Mouse (Mus musculus) kidney, embryonic 15.5 days (tissue): ENCODE results near the gene Arhgap27. TPM values are rescaled to one million over a fixed set of nuclear protein-coding genes. Genes with fewer than 3 reads are reported as not detected.
"Not testable (repeated sequence)": the region's sequence is repeated elsewhere in the genome, so short reads cannot be mapped to it uniquely, and the experiment has no call there.

Experiments used
- ATAC-seq: fragments of 200-750 bp; cut with Nextera tagmentation; replicated peaks from 2 replicates; pipeline ENCODE4 v1.8.0; 2017; ENCODE audit warnings: moderate TSS enrichment; ENCODE audit not compliant: low FRiP score
- H3K27ac ChIP-seq: fragments of 300-500 bp; sonication (generic); 2 replicates; pipeline ENCODE4 v1.5.1; 2015; ENCODE audit warnings: mild to moderate bottlenecking, inconsistent platforms
- H3K27me3 ChIP-seq: fragments of 300-500 bp; sonication (generic); 2 replicates; pipeline ENCODE4 v1.6.1; 2015; ENCODE audit warnings: inconsistent platforms
- H3K36me3 ChIP-seq: fragments of 300-500 bp; sonication (generic); 2 replicates; pipeline ENCODE4 v1.6.1; 2015; ENCODE audit warnings: inconsistent platforms
- H3K4me1 ChIP-seq: fragments of 300-500 bp; sonication (generic); 2 replicates; pipeline ENCODE4 v1.6.1; 2015; ENCODE audit warnings: inconsistent platforms
- H3K4me2 ChIP-seq: fragments of 300-500 bp; sonication (generic); 2 replicates; pipeline ENCODE4 v1.6.1; 2015; ENCODE audit warnings: moderate library complexity, mild to moderate bottlenecking, inconsistent platforms
- H3K4me3 ChIP-seq: fragments of 300-500 bp; sonication (generic); replicated peaks from 2 replicates; pipeline ENCODE4 v1.5.1; 2015; ENCODE audit warnings: mild to moderate bottlenecking, inconsistent platforms
- H3K9ac ChIP-seq: fragments of 300-500 bp; sonication (generic); 2 replicates; pipeline ENCODE4 v1.6.1; 2015; ENCODE audit warnings: mild to moderate bottlenecking, inconsistent platforms
- H3K9me3 ChIP-seq: fragments of 300-500 bp; sonication (generic); replicated peaks from 2 replicates; pipeline ENCODE4 v1.6.1; 2016; ENCODE audit warnings: inconsistent platforms
- WGBS: fragments of 180-500 bp; shearing (Covaris S2); methylation state at CpG from one replicate; pipeline ENCODE4 v1.1.7; 2015; ENCODE audit warnings: mixed read lengths; 5-methylcytosine and 5-hydroxymethylcytosine counted together
- polyA plus RNA-seq: library from polyadenylated mRNA; unstranded; fragments of >200 nt; fragmentation: Nextera tagmentation; extraction: Ambion mirVana; gene quantifications from 2 replicates; pipeline ENCODE4 v1.2.1, GENCODE M21; 2015

Gene Arhgap27
- polyA plus RNA-seq: 15.8 and 17.2 TPM in 2 replicates

- peak within 1 kb of the TSS; percentile 73 for H3K4me2 ChIP-seq
- H3K9ac ChIP-seq: peak within 1 kb of the TSS; percentile 47
- 2% methylated on average over 35 of the region's 35 CpGs for WGBS
- peak; percentile 64 for ATAC-seq
- H3K27ac ChIP-seq: peak within 1 kb of the TSS; percentile 80
- H3K4me1 ChIP-seq: peaks cover 71% of the 10 kb centered on the region
- peaks cover 10% of the 10 kb centered on the region for H3K36me3 ChIP-seq
- no peaks in the 10 kb centered on the region for H3K9me3 ChIP-seq
- H3K4me3 ChIP-seq: peak within 1 kb of the TSS; percentile 47
- peaks cover 36% of the 10 kb centered on the region for H3K27me3 ChIP-seq
These were observed at the start of gene Arhgap27 for GRCm38 (mm10) chr11:103363214-103364148. Arhgap27 (minus strand) TSS chr11:103363692.

DNA sequence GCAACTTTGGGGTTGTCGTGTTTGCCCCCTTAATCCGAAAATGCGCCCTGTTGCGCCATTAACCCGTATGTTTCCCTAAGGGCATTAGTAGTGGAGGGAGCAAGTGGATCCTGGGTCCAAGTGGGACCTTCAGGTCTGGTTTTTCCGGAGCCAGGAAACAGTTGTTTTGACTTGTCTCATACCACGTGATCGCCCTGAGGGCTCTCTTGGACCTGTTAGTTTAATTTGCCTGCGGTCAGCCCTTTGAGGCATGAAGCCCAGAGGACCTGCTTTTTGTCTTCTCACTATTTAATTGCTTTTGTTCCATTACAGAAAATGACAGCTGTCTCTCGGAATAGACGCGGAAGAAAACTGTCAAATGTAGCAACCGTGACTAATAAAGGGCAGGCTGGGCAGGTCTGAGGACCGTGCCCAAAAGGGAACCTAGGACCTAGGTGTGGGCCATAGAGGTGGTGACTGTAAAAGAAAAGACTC is 49.5 kb upstream of the Arhgap27 start:
- H3K4me1 ChIP-seq: peaks cover 26% of the 10 kb centered on the region
- H3K9ac ChIP-seq: peak overlapping the region; percentile 77
- 3% methylated on average over 14 of the region's 14 CpGs for WGBS
- peak overlapping the region; percentile 93 for H3K4me3 ChIP-seq
- H3K9me3 ChIP-seq: no peaks in the 10 kb centered on the region
- H3K27ac ChIP-seq: peak overlapping the region; percentile 81
- 0 out of 2 replicates have a peak, but pooled peaks cover 5% of the 10 kb centered on the region for H3K36me3 ChIP-seq
- peaks cover 10% of the 10 kb centered on the region for H3K27me3 ChIP-seq
- no peak; the same call in 1 of the 2 replicates for ATAC-seq
- H3K4me2 ChIP-seq: peak overlapping the region; percentile 93

DNA sequence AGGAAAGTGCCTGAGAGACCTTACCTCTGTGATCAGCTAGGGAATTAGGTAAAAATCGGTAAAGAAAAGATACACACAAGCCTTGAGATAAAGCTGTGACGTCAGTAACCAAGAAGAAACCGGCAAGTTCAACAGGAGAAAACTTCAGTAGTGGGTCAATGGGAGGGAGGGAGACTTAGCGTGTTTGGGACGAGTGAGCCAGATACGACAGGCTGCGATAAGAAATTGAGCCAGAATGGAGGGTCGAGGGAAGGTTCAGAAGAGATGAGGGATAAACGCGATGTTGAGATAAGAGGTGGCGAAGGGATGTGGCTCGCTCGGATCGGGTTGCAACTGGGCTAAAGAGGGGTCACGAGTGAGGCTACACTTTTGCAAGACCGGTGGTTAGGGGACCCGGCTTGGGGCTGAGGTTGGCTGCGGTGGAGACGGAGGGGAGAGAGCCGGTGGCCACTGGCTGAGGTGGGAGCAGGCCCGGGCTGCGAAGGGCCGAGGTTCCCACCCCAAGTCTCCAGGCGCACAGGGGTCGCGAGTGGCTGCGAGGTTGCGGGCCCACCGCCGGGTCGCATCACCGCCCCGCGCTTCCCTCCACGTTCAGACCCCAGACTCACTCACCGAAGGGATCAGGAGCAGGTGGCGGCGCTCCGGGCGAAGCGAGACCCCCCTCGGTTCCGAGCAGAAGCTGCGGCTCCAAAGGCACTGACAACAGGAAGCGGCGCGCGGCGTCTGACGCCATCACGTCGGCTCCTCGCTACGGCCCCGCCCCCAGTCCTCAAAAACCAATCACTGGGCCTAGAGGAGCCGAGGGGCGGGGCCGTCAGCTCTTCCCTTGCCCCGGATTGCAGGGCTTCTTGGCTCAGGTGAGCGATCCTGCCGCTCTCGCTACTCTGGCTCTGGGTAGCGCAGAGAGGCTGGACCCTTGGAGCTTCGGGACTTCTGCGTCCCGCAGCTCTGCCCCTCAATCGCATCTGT is 48.8 kb upstream of the Arhgap27 start, which contains the start of gene Plekhm1:
TSS of gene Plekhm1 (minus strand) at position 707 of the 969 bp plus-strand sequence.
- Histone ChIP-seq H3K27ac (peak within 1 kb of the TSS; percentile 81), H3K4me3 (peak within 1 kb of the TSS; percentile 93), H3K4me1 (peaks cover 26% of the 10 kb centered on the region), H3K9me3 (no peaks in the 10 kb centered on the region), H3K9ac (peak within 1 kb of the TSS; percentile 77), H3K36me3 (0 out of 2 replicates have a peak, but pooled peaks cover 5% of the 10 kb centered on the region), H3K27me3 (peaks cover 10% of the 10 kb centered on the region), H3K4me2 (peak within 1 kb of the TSS; percentile 93)
- under 1% methylated on average over 67 of the region's 67 CpGs for WGBS
- peak; percentile 98 for ATAC-seq

DNA sequence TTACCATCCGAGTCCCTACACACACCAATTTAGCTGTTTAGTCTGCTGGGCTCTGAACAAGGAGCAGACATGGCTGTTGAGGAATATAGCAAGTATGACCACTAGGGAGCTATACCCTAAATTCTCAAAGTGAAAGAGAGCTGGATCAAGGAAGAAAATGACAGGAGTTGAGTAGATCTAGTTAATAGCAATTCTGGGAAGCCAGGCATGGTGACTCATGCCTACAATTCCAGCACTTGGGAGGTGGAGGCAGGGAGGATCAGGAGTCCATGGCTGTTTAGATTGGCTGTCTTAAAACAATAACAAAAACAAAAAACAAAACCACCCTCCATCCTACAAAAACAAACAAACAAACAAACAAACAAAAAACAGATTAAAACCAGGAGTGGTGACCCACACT is 47.8 kb upstream of the Arhgap27 start:
- Histone ChIP-seq H3K27me3 (peaks cover 10% of the 10 kb centered on the region), H3K4me2 (peak overlapping the region; percentile 93), H3K4me3 (peak overlapping the region; percentile 93)

GRCm38 (mm10) chr11:103408880-103409279 is 45.4 kb upstream of the Arhgap27 start:
- H3K4me2 ChIP-seq: no peak overlapping the region
- H3K36me3 ChIP-seq: peaks cover 10% of the 10 kb centered on the region; the same call in 1 of the 2 replicates
- no peak overlapping the region for H3K27ac ChIP-seq
- 90% methylated on average over 13 of the region's 13 CpGs for WGBS
- peaks cover 26% of the 10 kb centered on the region for H3K4me1 ChIP-seq
- no peak overlapping the region for H3K4me3 ChIP-seq
- H3K9ac ChIP-seq: no peak overlapping the region
- 0 out of 2 replicates have a peak, but pooled peaks cover under 1% of the 10 kb centered on the region for H3K27me3 ChIP-seq
- no peak for ATAC-seq
- H3K9me3 ChIP-seq: no peaks in the 10 kb centered on the region

More for the DNA sequence above, 47.8 kb upstream of the Arhgap27 start:
- Histone ChIP-seq H3K4me1 (peaks cover 26% of the 10 kb centered on the region), H3K9me3 (no peaks in the 10 kb centered on the region), H3K36me3 (0 out of 2 replicates have a peak, but pooled peaks cover 5% of the 10 kb centered on the region), H3K27ac (no peak overlapping the region), H3K9ac (0 out of 2 replicates have a peak overlapping the region, but pooled peaks have one; percentile 77)
- 83% methylated on average over 1 of the region's 1 CpGs for WGBS
- ATAC-seq: no peak

GRCm38 (mm10) chr11:103407136-103407535 is 43.6 kb upstream of the Arhgap27 start:
- not testable (repeated sequence) for H3K4me2 ChIP-seq, H3K4me3 ChIP-seq, H3K27me3 ChIP-seq, H3K27ac ChIP-seq, H3K9ac ChIP-seq, ATAC-seq, H3K9me3 ChIP-seq
- Histone ChIP-seq H3K4me1 (peaks cover 17% of the 10 kb centered on the region), H3K36me3 (peaks cover 23% of the 10 kb centered on the region; the same call in 1 of the 2 replicates)
- WGBS: 75% methylated on average over 5 of the region's 5 CpGs

DNA sequence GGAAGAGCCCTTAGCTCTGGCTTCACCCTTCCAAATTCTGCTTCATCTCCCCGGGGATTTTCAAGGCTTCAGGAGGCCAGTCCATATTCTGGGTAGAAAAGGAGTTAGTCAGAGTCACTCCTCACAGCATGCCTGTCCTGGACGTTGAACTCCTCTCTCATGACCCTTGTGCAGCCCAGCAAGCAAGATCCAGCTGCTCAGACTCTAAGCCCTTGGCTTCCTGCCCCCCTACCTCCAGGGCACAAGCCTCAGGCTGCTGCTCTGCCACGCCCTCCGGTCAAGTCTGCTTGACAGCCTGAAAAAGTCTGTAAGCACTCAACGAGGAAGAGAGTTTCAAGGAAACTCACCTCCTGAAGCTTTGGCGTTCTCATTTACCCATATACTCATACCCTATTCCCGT is 43.1 kb upstream of the Arhgap27 start:
- 75% methylated on average over 7 of the region's 7 CpGs for WGBS

GRCm38 (mm10) chr11:103405814-103406213 is 42.3 kb upstream of the Arhgap27 start:
- H3K9ac ChIP-seq: no peak overlapping the region
- no peak overlapping the region for H3K4me2 ChIP-seq

More for the DNA sequence above, 43.1 kb upstream of the Arhgap27 start:
- Histone ChIP-seq H3K27ac (no peak overlapping the region), H3K36me3 (peaks cover 23% of the 10 kb centered on the region; the same call in 1 of the 2 replicates), H3K4me3 (no peak overlapping the region), H3K4me2 (no peak overlapping the region), H3K9me3 (no peaks in the 10 kb centered on the region), H3K27me3 (no peaks in the 10 kb centered on the region), H3K4me1 (peaks cover 12% of the 10 kb centered on the region), H3K9ac (no peak overlapping the region)
- ATAC-seq: no peak

DNA sequence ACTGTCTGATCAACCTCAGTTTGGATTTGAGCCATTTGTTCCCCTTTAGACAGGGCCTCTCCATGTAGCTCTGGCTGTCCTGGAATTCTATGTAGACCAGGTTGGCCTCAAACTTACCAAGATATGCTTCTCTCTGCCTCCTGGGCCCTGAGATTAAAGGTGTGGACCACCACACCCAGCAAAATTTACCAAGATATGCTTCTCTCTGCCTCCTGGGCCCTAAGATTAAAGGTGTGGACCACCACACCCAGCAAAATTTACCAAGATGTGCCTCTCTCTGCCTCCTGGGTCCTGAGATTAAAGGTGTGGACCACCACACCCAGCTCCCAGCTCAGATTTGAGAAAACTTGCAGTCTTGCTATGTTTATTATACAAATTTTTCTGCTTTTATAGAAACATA is 41.1 kb upstream of the Arhgap27 start:
- Histone ChIP-seq H3K27me3 (no peaks in the 10 kb centered on the region), H3K9me3 (no peaks in the 10 kb centered on the region), H3K27ac (no peak overlapping the region), H3K4me2 (no peak overlapping the region), H3K4me1 (no peaks in the 10 kb centered on the region), H3K9ac (no peak overlapping the region), H3K4me3 (no peak overlapping the region), H3K36me3 (peaks cover 26% of the 10 kb centered on the region; the same call in 1 of the 2 replicates)
- ATAC-seq: no peak

More at GRCm38 (mm10) chr11:103405814-103406213, 42.3 kb upstream of the Arhgap27 start:
- no peak overlapping the region for H3K4me3 ChIP-seq
- H3K36me3 ChIP-seq: peaks cover 26% of the 10 kb centered on the region; the same call in 1 of the 2 replicates
- H3K27ac ChIP-seq: no peak overlapping the region
- H3K27me3 ChIP-seq: no peaks in the 10 kb centered on the region
- no peak for ATAC-seq
- 100% methylated on average over 1 of the region's 1 CpGs for WGBS
- peaks cover 5% of the 10 kb centered on the region; the same call in 1 of the 2 replicates for H3K4me1 ChIP-seq
- H3K9me3 ChIP-seq: no peaks in the 10 kb centered on the region

DNA sequence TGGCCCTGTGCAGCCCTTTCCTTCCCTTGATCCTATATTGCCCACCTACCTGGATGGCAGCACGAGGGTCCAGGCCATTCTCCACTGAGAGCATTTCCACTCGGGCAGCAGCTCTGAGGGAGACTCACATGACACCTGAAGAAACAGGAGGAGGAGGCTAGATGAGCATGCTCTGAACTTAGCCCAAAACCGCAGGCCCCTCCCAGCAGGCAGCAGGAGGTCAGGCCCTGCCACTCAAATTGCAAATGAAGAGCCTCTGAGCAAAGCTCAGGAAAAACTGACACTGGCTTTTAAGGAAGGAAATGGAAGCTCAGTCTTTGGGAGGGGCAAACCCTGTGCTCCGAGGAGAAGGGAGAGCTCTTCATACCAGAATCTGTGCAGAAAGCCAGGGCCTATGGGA is 40.3 kb upstream of the Arhgap27 start:
- Histone ChIP-seq H3K36me3 (peaks cover 22% of the 10 kb centered on the region; the same call in 1 of the 2 replicates), H3K27me3 (no peaks in the 10 kb centered on the region), H3K27ac (no peak overlapping the region), H3K4me1 (no peaks in the 10 kb centered on the region), H3K9ac (no peak overlapping the region), H3K9me3 (no peaks in the 10 kb centered on the region), H3K4me3 (no peak overlapping the region), H3K4me2 (no peak overlapping the region)
- ATAC-seq: no peak
- 61% methylated on average over 4 of the region's 4 CpGs for WGBS

DNA sequence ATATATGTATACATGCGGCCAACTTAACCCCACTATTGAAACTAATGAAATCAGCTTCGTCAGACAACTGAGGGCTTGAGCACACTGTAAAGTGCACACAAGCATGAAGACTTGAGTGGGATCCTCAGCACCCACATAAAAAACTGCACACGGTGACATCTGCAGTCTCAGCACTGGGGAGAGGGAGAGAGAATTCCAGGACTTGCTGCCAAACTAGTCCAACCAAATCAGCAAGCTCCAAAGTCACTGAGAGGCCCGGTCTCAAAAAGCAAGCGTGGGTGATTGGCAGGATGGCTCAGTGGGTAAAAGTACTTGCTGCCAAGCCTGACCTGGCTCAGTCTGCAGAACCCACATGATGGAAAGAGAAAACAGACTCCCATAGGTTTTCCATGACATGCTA is 39.2 kb upstream of the Arhgap27 start:
- no peak overlapping the region for H3K4me3 ChIP-seq
- ATAC-seq: no peak
- H3K9me3 ChIP-seq: no peaks in the 10 kb centered on the region
- H3K4me2 ChIP-seq: no peak overlapping the region
- H3K4me1 ChIP-seq: no peaks in the 10 kb centered on the region
- no peak overlapping the region for H3K9ac ChIP-seq
- no peak overlapping the region for H3K27ac ChIP-seq
- 88% methylated on average over 5 of the region's 5 CpGs for WGBS
- peaks cover 21% of the 10 kb centered on the region; the same call in 1 of the 2 replicates for H3K36me3 ChIP-seq
- no peaks in the 10 kb centered on the region for H3K27me3 ChIP-seq
